Mouse (Mus musculus) heart, embryonic 16.5 days (tissue): Measurements from ENCODE around the gene Cryaa. TPM values are rescaled to one million over a fixed set of nuclear protein-coding genes. Genes with fewer than 3 reads are reported as not detected.

Source experiments
- ATAC-seq: fragments of 200-750 bp; cut with Nextera tagmentation; replicated peaks from 2 replicates; pipeline ENCODE4 v1.8.0; 2017; ENCODE audit warnings: moderate number of reproducible peaks; ENCODE audit not compliant: insufficient read depth, low FRiP score; ENCODE audit errors: extremely low read depth
- H3K27ac ChIP-seq: fragments of 300-500 bp; sonication (generic); 2 replicates; pipeline ENCODE4 v1.5.1; 2014; ENCODE audit warnings: mild to moderate bottlenecking, low read length, control low read depth, moderate library complexity
- H3K27me3 ChIP-seq: fragments of 300-500 bp; sonication (generic); 2 replicates; pipeline ENCODE4 v1.6.1; 2014; ENCODE audit warnings: low read length, mixed read lengths; ENCODE audit not compliant: control insufficient read depth, insufficient read depth
- H3K36me3 ChIP-seq: fragments of 300-500 bp; sonication (generic); 2 replicates; pipeline ENCODE4 v1.6.1; 2014; ENCODE audit not compliant: control insufficient read depth, insufficient read depth
- H3K4me1 ChIP-seq: fragments of 300-500 bp; sonication (generic); 2 replicates; pipeline ENCODE4 v1.6.1; 2014; ENCODE audit warnings: low read length, mixed read lengths; ENCODE audit not compliant: control insufficient read depth, insufficient read depth
- H3K4me2 ChIP-seq: fragments of 300-500 bp; sonication (generic); 2 replicates; pipeline ENCODE4 v1.6.1; 2014; ENCODE audit warnings: low read depth, mild to moderate bottlenecking, control low read depth, low read length
- H3K4me3 ChIP-seq: fragments of 300-500 bp; sonication (generic); 2 replicates; pipeline ENCODE4 v1.5.1; 2014; ENCODE audit warnings: mild to moderate bottlenecking, control low read depth, low read length
- H3K9ac ChIP-seq: fragments of 300-500 bp; sonication (generic); 2 replicates; pipeline ENCODE4 v1.6.1; 2014; ENCODE audit warnings: low read length, control low read depth
- H3K9me3 ChIP-seq: fragments of 300-500 bp; sonication (generic); replicated peaks from 2 replicates; pipeline ENCODE4 v1.6.1; 2016; ENCODE audit warnings: low read length; ENCODE audit not compliant: control insufficient read depth
- WGBS: fragments of 180-500 bp; shearing (Covaris S2); extraction: QIAGEN DNeasy Blood & Tissue Kit; methylation state at CpG from one replicate; pipeline ENCODE4 v1.1.7; 2014; 5-methylcytosine and 5-hydroxymethylcytosine counted together
- polyA plus RNA-seq: library from polyadenylated mRNA; unstranded; fragments of >200 nt; fragmentation: Nextera tagmentation; extraction: Ambion mirVana; gene quantifications from 2 replicates; pipeline ENCODE4 v1.2.1, GENCODE M21; 2015

Cryaa gene
- polyA plus RNA-seq, 1 experiment from 2014 or later, result 0.21 TPM

DNA sequence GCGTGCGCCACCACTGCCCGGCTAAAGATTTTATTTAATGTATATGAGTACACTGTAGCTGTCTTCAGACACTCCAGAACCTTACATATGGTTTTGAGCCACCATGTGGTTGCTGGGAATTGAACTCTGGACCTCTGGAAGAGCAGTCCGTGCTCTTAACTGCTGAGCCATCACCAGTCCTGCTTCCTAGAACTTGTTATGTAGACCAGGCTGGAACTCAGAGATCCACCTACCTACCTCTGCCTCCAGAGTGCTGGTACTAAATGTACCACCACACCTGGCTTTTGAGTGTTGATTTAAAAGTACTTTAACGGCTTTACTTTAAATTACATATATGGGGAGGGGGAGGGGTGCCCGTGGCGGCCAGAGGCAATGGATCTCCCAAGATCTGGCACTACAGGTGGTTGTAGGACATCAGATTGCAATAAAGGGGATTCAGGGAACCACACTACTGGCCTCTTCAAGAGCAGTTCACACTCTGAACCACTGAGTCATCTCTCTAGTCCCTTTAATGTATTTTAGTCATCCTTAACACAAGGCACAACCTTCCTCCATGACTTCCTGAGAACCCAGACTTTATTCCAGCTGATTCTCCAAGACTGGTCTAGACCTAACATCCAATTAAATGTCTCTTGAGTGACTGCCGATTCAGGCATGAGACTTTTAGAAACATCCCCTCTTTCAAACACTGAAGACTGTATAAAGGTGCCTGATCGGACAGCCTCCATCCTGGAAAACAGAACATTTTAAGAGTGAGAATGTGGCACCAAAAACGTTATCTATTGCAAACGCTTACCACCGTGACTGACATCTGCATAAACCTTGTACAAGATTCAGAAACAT is 20.2 kb upstream of the Cryaa start:
- H3K4me2 ChIP-seq, result peak overlapping the region; percentile 95
- H3K36me3 ChIP-seq, result peaks cover 22% of the 10 kb centered on the region
- peak overlapping the region; percentile 98 for H3K9ac ChIP-seq
- H3K27ac ChIP-seq, result 0 out of 2 replicates have a peak overlapping the region, but pooled peaks have one; percentile 25
- H3K9me3 ChIP-seq, result no peaks in the 10 kb centered on the region
- peaks cover 18% of the 10 kb centered on the region for H3K4me1 ChIP-seq
- no peak for ATAC-seq
- peak overlapping the region; percentile 97 for H3K4me3 ChIP-seq
- no peaks in the 10 kb centered on the region; the same call in 1 of the 2 replicates for H3K27me3 ChIP-seq
- 47% methylated on average over 12 of the region's 12 CpGs for WGBS

DNA sequence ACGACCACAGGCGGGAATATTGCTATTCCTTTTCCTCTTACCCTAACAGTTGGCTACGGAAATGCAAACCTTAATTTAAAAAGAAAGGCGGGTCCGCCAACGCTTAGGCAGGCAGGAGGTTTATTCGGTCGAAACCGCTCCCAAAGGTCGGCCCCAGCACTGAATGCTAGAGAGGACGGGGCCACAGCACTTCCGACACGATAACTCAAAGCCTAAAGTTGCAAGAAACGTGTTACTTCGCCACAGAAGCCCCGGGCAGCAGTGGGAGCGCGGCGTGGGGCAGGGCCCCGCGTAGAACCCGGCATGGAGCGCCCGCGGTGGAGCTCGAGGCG is 19.5 kb upstream of the Cryaa start:
- peak; percentile 4; the same call in 1 of the 2 replicates for ATAC-seq
- H3K4me1 ChIP-seq, result peaks cover 18% of the 10 kb centered on the region
- no peaks in the 10 kb centered on the region; the same call in 1 of the 2 replicates for H3K27me3 ChIP-seq
- H3K9me3 ChIP-seq, result no peaks in the 10 kb centered on the region
- H3K4me2 ChIP-seq, result peak overlapping the region; percentile 95
- H3K36me3 ChIP-seq, result peaks cover 16% of the 10 kb centered on the region
- WGBS, result under 1% methylated on average over 26 of the region's 27 CpGs
- peak overlapping the region; percentile 97 for H3K4me3 ChIP-seq
- peak overlapping the region; percentile 98 for H3K9ac ChIP-seq
- peak overlapping the region; percentile 85 for H3K27ac ChIP-seq

DNA sequence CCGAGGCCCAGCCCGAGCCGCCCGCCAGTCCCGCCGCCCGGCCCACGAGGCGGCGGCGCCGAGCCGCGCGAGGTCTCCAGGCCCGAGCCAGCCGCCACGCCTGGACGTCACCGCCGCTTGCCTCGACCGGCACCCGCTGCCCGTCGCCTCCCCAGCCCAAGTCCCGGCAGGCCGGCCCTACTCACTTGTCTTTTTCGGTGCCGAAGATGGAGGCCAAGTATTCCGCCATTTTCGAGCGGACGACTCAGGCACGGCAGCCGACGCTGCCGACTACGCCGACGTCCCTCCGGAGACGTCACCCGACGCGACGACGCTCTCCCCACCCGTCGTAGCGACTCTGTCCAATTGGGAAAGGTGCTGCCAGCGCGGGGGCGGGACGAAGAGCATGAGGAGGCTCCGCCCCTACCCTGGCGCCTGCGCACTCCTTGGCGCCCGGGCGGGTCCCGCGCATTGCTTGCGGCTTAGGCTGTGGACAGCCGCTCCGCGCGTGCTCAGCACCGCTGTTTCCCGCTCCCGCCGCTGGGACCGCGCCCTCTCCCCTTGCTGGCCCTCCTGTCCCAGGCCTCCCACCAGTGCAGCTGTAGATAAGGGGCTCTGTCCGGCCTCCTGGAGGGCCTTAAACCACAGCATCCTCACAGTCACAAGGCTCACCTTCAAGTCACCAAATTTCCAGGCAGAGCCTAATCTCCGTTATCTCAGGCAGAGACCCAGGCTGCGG is 19.0 kb upstream of the Cryaa start, which contains the start of gene U2af1:
U2af1 (minus strand) TSS at position 425 of the 718 bp plus-strand sequence.
- no peaks in the 10 kb centered on the region; the same call in 1 of the 2 replicates for H3K27me3 ChIP-seq
- peak within 1 kb of the TSS; percentile 85 for H3K27ac ChIP-seq
- H3K9ac ChIP-seq, result peak within 1 kb of the TSS; percentile 98
- peak within 1 kb of the TSS; percentile 97 for H3K4me2 ChIP-seq
- WGBS, result under 1% methylated on average over 77 of the region's 77 CpGs
- peak within 1 kb of the TSS; percentile 97 for H3K4me3 ChIP-seq
- peaks cover 18% of the 10 kb centered on the region for H3K4me1 ChIP-seq
- H3K9me3 ChIP-seq, result no peaks in the 10 kb centered on the region
- peak; percentile 100 for ATAC-seq
- H3K36me3 ChIP-seq, result peaks cover 12% of the 10 kb centered on the region

DNA sequence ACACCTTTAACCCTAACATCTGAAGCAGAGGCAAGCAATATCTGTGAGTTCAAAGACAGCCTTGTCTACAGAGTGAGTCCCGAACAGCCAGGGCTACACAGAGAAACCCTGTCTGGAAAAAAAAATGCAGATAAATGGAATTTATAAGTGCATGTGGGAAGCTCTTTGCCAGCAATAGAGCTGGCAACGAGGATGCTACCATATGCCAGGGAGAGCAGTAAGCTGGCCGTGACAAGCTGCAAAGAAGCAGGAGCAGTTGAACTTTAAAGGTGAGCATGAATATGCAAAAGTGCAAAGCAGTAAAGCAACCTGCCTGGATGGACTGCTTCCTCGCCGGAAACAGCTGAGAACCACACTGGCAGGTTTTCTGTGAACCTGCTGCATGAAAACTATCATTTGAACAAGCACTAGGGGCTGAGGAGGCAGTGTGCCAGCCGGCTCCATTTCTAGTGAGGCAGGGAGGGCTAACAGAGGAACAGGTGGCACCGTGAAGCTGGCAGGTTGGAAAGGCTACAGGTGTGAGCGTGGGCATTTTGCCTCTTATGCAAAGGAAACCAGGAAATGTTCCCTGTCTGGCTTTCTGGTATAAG is 16.9 kb upstream of the Cryaa start:
- Histone ChIP-seq H3K36me3 (no peaks in the 10 kb centered on the region), H3K27me3 (no peaks in the 10 kb centered on the region; the same call in 1 of the 2 replicates), H3K9me3 (no peaks in the 10 kb centered on the region), H3K27ac (no peak overlapping the region), H3K4me3 (no peak overlapping the region), H3K4me1 (peaks cover 13% of the 10 kb centered on the region), H3K4me2 (no peak overlapping the region), H3K9ac (no peak overlapping the region)
- WGBS, result 69% methylated on average over 8 of the region's 8 CpGs
- no peak for ATAC-seq

DNA sequence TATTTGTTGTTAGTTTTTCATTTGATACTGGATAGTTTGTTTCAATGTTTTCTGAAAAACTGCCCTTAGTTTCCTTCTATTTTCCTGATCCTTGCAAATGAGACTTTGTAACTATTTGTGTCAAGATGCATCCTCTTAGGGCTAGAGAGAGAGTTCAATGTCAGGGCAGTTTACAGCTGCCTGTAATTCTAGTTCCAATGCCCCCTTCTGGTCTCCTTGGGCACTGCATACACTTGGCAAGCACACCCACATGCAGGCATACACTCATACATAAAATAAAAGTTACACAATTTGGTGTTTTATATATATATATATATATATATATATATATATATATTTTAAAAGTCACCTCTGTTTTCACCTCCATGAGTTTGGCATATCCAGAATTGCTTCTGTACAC is 14.8 kb upstream of the Cryaa start:
- no peaks in the 10 kb centered on the region; the same call in 1 of the 2 replicates for H3K27me3 ChIP-seq
- peaks cover 4% of the 10 kb centered on the region for H3K4me1 ChIP-seq
- no peaks in the 10 kb centered on the region for H3K9me3 ChIP-seq
- H3K4me3 ChIP-seq, result no peak overlapping the region
- ATAC-seq, result no peak
- no peak overlapping the region for H3K27ac ChIP-seq
- H3K9ac ChIP-seq, result no peak overlapping the region
- H3K4me2 ChIP-seq, result no peak overlapping the region
- H3K36me3 ChIP-seq, result no peaks in the 10 kb centered on the region

DNA sequence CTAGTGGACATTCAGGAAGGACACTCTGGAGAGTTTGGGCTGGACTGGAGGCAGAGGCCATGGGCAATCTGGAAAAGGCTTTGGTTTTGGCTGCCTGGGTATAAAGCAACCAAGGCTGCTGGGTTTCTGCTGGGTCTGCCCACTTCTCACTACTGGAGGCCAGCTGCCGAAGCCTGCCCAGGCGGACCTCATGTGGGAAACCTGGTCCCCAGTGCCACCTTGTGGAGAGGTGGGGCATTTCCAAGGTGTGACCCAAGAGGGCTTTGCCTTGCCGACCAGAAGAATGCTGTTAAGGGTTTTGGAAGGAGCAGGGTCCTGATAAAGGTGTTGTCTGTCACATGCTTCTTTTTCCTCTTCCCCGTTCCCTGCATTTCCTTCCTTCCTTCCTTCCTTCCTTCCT is 12.8 kb upstream of the Cryaa start:
- H3K27me3 ChIP-seq, result no peaks in the 10 kb centered on the region; the same call in 1 of the 2 replicates
- H3K36me3 ChIP-seq, result no peaks in the 10 kb centered on the region
- 1% methylated on average over 4 of the region's 4 CpGs for WGBS
- no peak overlapping the region for H3K9ac ChIP-seq
- H3K4me3 ChIP-seq, result no peak overlapping the region
- no peak overlapping the region for H3K4me2 ChIP-seq
- no peaks in the 10 kb centered on the region for H3K4me1 ChIP-seq
- H3K27ac ChIP-seq, result no peak overlapping the region
- H3K9me3 ChIP-seq, result no peaks in the 10 kb centered on the region
- peak; percentile 73 for ATAC-seq

DNA sequence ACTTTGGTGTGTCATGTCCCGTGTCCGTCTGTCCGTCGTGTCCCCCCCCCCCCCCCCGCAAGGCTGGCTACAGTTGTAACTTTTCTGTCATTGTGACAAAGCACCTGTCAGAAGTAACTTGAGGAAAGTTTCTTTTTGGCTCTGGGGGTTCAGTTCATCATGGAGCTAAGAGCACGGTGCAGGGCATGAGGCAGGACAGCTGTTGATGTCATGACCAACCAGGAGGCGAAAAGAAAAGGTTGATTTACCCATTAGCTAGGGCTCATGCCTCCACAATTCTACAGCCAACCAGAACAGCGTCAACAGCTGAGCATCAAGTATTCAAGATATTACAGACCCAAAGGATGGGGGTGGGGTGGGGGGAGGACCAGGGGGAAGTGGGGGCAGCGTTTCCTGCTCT is 9.3 kb upstream of the Cryaa start:
- H3K4me2 ChIP-seq, result no peak overlapping the region
- H3K36me3 ChIP-seq, result no peaks in the 10 kb centered on the region
- H3K27me3 ChIP-seq, result no peaks in the 10 kb centered on the region
- H3K4me1 ChIP-seq, result no peaks in the 10 kb centered on the region
- H3K9me3 ChIP-seq, result no peaks in the 10 kb centered on the region
- no peak overlapping the region for H3K27ac ChIP-seq
- no peak for ATAC-seq
- no peak overlapping the region for H3K9ac ChIP-seq
- 63% methylated on average over 8 of the region's 9 CpGs for WGBS
- H3K4me3 ChIP-seq, result no peak overlapping the region

DNA sequence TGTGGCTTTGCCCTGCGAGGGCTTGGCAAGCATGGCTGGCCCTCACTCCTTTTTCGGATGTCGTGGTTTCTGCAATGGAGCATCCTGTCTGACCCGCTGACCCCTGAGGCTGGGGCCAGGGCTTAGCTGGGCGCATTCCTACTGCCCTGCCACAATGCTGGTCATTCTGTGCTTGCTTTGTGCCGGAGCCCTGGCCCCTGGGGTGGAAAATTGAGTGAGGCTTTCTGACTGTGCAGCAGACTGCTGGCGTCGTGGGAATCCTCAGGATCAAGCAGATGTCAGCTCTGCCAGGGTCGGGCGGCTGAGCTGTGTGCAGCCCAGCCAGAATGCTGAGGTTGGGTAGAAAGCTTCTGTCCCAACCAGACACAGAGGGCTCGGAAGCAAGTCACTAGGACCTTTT is 7.4 kb upstream of the Cryaa start:
- WGBS, result 59% methylated on average over 11 of the region's 11 CpGs
- no peaks in the 10 kb centered on the region for H3K27me3 ChIP-seq
- H3K9ac ChIP-seq, result no peak overlapping the region
- no peaks in the 10 kb centered on the region for H3K9me3 ChIP-seq
- H3K27ac ChIP-seq, result no peak overlapping the region
- no peak overlapping the region for H3K4me3 ChIP-seq
- no peak overlapping the region for H3K4me2 ChIP-seq
- no peak for ATAC-seq
- no peaks in the 10 kb centered on the region for H3K36me3 ChIP-seq
- H3K4me1 ChIP-seq, result no peaks in the 10 kb centered on the region

DNA sequence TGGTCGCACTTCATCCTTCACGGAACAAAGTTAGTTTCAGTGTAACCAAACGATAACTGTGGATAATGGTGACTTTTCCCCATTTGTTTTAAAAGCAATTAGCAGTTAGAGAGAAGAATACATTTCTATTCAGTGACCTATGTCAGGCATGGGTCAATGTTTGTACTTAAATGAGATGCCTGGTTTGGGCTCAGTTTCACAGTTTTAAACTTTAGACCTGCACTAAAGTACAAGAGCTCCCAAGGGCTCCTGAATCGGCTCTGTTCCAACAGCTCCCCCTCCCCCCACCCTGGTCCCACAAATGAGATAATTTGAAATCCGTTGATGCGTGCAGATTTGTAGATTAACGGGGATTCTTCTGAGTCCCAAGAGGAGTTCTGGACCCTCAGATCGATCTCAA is 5.9 kb upstream of the Cryaa start:
- no peak for ATAC-seq
- Histone ChIP-seq H3K4me2 (no peak overlapping the region), H3K27me3 (no peaks in the 10 kb centered on the region), H3K27ac (no peak overlapping the region), H3K9ac (no peak overlapping the region), H3K4me1 (no peaks in the 10 kb centered on the region), H3K36me3 (no peaks in the 10 kb centered on the region), H3K9me3 (no peaks in the 10 kb centered on the region), H3K4me3 (no peak overlapping the region)
- 75% methylated on average over 8 of the region's 8 CpGs for WGBS
